Mouse (Mus musculus) CH12F3 (cell line): Measurements from ENCODE around the gene Igbp1b.

ENCODE experiments used
- in situ Hi-C: fragments of 300-500 bp; cut with MboI; formaldehyde crosslinking; loops from 2 replicates; pipeline ENCODE4 v1.14.3; 2020; ENCODE audit warnings: low sequenced_read_pairs

The Igbp1b gene

DNA sequence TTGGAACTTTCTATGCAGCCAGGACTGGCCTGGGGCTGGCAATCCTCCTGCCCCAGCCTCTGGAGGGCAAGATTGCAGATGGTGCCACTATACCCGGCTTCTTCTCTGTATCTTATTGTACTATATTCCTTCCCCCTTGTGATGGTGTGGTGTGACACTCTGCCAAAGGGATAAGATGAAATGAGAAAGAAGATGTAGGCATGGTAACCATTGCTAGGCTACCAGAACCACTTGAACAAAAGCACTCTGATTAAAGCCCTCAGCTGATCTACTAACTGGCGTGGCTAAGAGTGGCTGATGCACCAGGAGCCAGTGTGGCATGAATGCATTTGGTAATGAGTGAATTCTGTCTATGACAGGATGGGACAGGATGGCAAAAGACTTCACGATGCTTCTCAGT lies at the start of gene Igbp1b:
Igbp1b (minus strand) TSS at position 29 of the 400 bp plus-strand sequence.
- in situ Hi-C loops: no loop called here

DNA sequence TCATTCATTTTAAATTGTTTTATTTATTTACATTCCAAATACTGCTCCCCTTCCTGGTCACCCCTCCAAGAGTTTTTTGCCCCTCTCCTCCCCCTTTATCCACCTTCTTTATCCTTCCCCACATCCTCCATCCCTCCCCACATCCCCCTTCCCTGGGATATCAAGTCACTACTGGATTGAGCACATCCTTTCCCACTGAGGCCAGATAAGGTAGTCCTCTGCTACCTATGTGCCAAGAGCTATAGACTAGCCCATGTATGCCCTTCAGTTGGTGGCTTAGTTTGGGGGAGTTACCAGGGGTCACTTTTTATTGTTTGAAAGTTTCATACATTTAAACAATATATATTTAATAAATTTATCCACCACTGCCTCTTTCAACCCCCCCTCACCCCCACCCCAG lies 24.6 kb upstream of the Igbp1b start:
- in situ Hi-C loops: no loop called here

DNA sequence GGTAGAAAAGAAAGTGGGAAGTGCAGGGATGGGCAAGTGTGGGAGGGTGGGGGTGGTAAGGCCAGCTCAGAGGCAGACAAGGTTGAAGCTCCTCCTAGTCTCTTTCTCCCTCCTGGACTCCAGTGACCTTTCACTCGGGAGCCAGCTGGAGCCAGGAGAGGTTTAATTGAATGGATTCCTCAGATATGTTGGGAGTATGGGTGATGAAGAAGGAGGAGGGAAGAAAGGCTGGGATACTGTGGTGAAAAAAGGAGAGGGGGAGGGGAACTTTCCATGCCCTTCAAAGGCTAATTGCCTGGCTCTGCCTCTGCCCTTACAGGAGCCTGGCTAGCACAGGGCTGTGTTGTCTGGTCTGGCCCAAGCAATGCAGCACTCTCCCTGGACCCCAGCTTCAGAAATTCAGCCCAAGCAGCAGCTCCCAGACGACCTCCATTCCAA lies 14.4 kb upstream of the Igbp1b start:
- in situ Hi-C loops: no loop called here

DNA sequence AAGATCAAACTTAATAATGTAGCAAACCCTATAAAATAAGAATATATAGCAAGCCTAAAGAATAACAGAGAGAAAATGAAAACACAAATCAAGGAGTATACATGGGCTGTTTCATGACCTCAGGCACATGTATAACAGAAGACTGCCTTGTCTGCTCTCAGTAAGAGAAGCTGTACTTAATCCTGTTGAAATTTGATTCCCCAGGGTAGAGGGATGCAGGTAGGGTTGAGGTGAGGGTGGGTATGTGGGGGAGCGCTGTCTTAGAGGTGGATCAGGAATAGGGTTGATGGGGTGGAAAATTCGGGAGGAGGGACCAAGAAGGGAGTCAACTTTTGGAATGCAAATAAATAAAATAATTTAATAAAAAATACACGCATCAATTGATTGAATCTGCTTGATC lies 7.1 kb upstream of the Igbp1b start:
- in situ Hi-C loops: no loop called here

DNA sequence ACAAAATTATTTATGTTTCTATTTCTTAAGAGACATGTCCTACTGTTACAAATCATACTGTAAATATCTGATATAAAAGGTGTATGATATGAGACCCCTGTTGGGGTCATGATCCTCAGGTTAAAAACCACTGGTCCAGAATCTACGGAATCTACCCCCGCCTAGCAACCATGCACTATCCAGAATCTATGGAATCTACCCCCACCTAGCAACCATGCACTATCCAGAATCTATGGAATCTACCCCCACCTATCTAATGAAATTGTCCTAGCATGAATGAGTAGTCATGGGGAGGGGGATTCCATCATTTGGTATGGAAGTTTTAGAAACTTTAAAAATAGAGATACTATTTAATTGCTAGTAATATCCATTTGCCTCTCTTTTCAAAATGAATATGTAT lies 12.7 kb downstream of the Igbp1b start:
- in situ Hi-C loops: no loop called here

DNA sequence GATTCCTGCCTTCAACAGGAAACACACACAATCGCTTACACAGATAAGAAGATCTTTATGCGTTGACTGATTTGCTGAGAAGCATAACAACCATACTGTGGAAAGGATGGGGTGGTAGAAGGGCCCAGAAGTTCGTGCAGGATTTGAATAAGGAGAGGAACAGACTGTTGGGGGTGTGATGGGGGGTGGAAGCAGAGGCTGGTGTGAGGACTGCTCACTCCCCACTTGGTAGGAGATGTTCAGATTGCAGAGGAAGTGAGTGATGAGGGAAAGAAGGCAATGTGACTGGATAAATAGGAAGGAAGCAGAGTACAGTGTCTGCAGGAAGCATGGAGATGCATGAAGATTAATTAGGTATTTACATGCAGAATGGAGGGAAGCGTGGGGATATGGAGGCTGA lies 19.0 kb downstream of the Igbp1b start:
- in situ Hi-C loops: no loop called here

DNA sequence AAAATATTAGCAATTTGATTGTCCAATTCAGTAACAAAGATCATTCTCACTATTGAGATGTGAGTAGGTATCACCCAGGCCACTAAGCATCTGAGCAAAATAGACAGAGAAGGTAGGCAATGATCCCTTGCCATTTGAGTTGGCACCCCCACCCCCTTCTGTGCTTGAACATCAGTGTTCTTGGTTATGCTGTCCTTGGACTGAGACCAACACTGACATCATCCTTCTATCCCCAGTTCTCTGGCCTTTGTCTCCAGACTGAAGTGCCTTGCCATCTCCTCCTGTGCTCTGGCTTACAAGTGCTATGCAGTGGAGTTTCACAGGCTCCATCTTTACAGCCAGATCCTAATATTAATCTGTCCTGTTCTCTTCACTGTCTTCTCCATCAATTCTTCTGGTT lies 37.6 kb downstream of the Igbp1b start:
- in situ Hi-C loops: no loop called here

DNA sequence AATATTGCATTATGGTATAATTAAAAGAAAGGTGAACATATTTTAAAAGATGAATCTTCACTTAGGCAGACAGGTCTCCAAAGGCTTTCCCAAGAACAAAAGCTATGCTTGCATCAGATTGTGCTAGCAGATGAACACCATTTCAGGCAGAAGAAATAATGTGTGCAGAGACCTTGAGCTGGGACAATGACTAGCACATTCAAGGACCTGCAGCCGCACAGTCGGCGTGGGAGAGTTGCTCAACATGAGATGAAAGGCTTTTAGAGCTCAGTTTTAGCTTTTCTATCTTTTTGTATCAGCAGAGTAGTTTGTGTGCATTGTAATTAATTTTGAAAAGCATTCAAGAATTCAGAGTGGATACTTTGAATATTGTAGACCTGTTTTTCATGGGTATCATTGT lies 39.9 kb downstream of the Igbp1b start:
- in situ Hi-C loops: no loop called here
